Mouse (Mus musculus): Measurements from ENCODE around the gene Th.

DNA sequence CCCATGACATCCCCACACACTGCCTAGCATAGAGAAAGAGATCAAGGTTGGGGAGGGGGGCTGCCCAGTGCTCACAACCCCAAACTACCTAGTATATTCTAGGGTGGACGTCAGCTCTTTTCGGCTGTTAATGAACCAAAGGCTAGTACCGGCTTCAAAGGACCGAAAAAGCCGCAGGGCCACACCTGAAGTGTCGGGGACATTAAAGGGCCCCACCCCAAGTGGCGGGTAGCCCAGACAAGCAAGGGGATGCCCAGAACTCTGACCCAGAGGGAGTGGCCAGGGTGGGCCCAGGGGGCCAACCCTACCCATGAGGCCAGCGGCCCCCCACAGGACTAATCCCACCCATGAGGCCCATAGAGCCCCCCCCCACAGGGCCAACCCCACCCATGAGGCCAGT is 3.6 kb downstream of the Th start:
- no peak for TF ChIP-seq CTCF (IDR thresholded peaks at IDR 0.05; ENCODE audit: borderline replicate concordance, extremely low read depth, insufficient read depth, insufficient read length)
- no peak for TF ChIP-seq POLR2A (IDR thresholded peaks at IDR 0.05; ENCODE audit: borderline replicate concordance, extremely low read depth, insufficient read depth, insufficient read length, poor library complexity, severe bottlenecking)
